Mouse (Mus musculus): ENCODE results near the gene Ephb1.

- TF ChIP-seq MAX (IDR thresholded peaks at IDR 0.05; ENCODE audit: low read length): no peak
- no peak for TF ChIP-seq USF1 (IDR thresholded peaks at IDR 0.05; ENCODE audit: low read depth, low read length)
- TF ChIP-seq ZKSCAN1 (IDR thresholded peaks at IDR 0.05; ENCODE audit: borderline replicate concordance, low read depth, low read length): no peak
- no peak for TF ChIP-seq CTCF (conservative IDR thresholded peaks at IDR 0.05 in 1 of 2, IDR thresholded peaks at IDR 0.05 in 1 of 2; ENCODE audit: low read depth in 2 of 2, low read length in 2 of 2)
- TF ChIP-seq ZC3H11A (IDR thresholded peaks at IDR 0.05; ENCODE audit: low read depth, low read length): no peak
- no peak for TF ChIP-seq CHD1 (IDR thresholded peaks at IDR 0.05; ENCODE audit: low read depth, low read length)
- no peak for TF ChIP-seq POLR2AphosphoS2 (IDR thresholded peaks at IDR 0.05; ENCODE audit: low read depth, low read length)
- TF ChIP-seq EP300 (IDR thresholded peaks at IDR 0.05; ENCODE audit: low read length): no peak
- no peak for TF ChIP-seq PAX5 (IDR thresholded peaks at IDR 0.05; ENCODE audit: low read length)
- TF ChIP-seq ZMIZ1 (IDR thresholded peaks at IDR 0.05; ENCODE audit: low read depth, low read length): no peak
- no peak for TF ChIP-seq POLR2A (IDR thresholded peaks at IDR 0.05; ENCODE audit: low read depth, low read length)
- TF ChIP-seq IRF4 (IDR thresholded peaks at IDR 0.05; ENCODE audit: low read depth, low read length): no peak
- no peak for TF ChIP-seq CHD2 (IDR thresholded peaks at IDR 0.05; ENCODE audit: low read length)
Measured at GRCm38 (mm10) chr9:102111471-102111870, 243.0 kb downstream of the Ephb1 start.

Data from CH12.LX (cell line).